Mouse (Mus musculus) right cerebral cortex, postnatal 14 days (tissue): Measurements from ENCODE around the gene Sap30.
"Not testable (repeated sequence)": the region's sequence is repeated elsewhere in the genome, so short reads cannot be mapped to it uniquely, and the experiment has no call there.

ENCODE experiments used
- DNase-seq: peaks from one replicate; pipeline ENCODE4 v3.0.0; 2022

The Sap30 gene

DNA sequence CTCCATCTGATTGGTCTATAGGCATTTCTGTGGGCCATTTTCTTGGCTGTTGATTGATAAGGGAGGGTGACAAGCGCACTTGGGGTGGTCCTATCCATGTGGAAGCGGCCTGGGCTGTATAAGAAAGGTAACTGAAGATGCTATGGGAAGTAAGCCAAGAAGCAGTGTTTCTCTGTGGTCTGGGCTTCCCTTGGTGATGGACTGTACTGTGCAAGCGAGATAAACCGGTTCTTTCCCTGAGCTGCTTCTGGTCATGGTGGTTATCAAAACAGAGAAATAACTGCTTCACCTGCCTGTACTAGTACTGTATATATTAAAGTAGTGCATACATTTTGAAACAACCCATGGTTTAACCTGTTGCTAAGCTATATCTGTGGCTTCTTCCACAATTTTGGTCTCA lies 4.2 kb upstream of the Sap30 start:
- DNase-seq: no peak

DNA sequence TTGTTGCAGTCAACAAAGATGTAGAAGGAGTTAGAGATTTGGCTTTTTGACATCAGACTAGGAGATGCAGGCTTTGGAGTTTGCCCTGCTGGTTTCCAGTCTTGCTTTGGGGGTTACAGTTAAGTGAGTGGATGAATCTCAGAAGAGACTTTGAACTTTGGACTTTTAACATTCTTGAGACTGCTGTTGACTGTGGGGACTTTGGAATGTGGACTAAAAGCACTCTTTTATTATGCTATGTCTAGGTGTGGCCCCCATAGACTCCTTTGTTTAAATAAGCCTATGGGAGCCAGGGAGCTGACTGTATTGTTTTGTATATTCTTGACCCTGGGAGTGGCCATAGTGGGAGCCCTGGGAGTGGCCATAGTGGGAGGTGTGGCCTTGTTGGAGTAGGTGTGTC lies 2.2 kb upstream of the Sap30 start:
- no peak for DNase-seq

DNA sequence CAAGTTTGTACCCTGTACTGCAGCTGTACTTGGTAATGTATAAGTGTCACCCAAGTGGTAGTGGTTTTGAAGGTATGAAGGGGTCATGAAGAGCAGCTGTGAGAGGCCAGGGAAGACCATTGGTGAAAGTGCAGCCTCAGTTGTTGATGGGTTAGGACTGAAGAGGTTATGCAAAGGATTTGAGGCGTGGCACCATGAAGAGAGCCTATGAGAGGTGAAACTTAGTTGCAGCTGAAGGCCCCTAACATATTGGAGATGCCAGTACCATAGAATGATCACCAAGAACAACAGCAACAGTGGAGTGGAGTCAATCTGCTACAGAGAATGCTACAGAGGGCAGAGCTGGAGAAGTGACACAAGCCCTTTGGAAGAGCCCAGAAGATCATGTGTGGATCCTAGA lies 1.7 kb upstream of the Sap30 start:
- DNase-seq: no peak

DNA sequence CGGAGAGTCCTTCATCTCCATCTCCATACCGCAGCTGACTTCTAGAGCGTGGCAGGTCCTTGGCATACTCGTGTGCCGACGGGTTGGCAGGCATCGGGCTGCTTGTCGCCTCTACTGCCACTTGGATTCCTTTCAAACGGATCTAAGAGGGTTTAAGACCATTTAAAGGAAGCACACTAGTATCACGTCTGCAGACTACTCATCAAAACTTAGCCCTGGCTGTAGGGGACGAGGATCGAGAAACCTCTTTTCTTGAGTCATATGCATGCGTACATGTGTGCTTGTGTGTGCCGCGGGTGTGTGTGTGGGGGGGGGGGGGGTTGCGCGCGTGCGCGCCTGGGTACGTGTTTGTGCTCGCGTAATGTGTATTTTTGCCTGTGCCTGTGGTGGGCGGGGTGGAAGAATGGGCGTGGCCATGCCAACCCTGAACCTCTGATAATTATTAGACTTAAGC lies 679 bp upstream of the Sap30 start:
- peak; percentile 17 for DNase-seq

DNA sequence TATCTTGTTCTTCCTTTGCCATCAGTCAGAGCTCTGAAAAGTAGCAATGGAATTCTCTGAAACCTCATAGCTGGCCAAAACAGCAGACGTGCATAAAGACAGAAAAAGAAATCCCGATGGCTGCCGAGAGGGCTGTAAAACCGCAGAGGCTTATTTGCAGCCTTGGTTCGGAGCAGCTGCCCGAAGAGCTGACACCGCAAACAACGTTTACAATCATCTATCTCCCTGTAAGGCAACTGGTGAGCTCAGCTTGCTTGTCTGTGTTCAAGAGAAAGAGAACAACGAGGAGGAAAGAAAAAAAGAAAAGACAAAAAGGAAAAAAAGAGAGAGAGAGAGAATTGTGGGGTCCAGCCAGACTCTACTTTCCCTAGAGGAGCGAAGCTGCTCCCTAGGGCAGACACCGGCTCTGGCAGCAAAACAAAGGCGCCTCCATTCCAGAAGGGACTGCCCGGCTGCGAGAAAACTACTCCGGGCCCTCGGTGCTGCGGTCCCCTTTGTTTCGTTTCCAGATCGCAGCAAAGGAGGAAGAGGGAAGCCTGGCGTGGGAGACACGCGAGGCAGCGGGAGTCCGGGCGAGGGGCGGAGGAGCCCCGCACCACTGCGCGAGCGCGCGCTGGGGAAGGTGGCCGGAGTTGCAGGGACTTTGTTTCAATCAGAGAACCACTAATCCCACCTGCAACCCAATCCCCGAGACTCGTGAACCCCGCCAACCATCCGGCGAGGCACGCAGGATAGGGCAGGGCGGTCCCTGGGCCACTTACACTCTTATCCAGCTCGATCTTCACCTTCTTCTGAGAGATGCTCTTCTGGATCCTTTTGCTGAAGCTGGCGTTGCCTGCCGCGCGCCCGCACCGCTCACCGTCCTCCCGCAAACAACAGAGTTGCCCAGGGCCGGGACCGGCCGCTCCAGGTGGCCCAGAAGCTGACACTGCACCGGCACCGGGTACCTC lies 894 bp downstream of the Sap30 start:
- peak; percentile 49 for DNase-seq

DNA sequence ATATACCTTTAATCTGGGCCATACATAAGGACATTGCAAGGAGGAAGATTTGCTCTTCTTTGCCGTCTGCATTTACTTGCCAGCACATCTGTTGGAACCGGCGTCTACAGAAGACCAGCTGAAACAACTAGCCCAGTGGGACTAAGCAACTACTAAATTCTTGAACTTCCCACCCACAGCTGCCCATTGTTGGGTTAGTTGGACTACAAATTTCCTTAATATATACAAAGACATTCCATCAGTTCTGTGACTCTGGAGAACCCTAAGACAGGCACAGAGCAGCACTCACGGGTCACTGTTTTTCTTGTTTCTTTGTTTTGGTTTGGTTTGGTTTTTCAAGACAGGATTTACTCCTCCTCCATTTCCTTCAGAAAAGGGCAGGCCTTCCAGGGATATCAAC lies 7.1 kb downstream of the Sap30 start:
- no peak for DNase-seq

DNA sequence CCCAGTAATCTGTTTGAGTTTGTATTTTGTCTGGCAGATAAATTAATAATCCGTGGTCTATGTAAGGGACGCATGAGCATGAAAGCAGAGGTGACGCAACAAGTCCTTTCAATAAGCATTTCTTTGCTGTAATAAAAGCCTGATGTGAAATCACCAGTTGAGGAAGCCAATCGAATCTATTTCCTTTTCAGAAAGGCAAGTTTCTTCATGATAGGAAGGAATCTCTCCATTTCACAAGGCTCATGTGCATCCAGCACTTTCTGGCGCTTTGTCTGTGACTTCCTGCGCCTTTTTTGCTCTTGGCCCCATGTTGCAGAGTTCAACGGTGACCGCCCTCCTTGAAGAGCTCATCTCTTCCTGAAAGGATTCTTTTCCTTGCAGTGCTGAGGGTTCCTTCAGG lies 8.0 kb downstream of the Sap30 start:
- DNase-seq: no peak

DNA sequence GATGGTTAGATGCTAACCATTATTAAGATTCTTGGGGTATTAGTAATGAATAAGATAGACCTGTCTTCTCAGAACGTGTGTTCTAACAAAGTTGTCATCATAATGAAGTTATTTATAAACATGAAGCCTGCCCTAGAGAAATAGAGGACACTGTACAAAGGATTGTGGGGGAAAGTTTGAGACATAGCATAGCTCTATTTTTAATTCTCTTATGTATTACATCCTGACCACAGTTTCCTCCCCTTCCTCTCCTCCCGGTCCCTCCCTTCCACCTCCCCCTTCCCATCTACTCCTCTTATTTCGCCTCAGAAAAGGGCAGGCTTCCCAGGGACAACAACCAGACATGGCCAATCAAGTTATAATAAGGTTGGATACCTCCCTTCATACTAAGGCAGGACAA lies 9.3 kb downstream of the Sap30 start:
- no peak for DNase-seq

DNA sequence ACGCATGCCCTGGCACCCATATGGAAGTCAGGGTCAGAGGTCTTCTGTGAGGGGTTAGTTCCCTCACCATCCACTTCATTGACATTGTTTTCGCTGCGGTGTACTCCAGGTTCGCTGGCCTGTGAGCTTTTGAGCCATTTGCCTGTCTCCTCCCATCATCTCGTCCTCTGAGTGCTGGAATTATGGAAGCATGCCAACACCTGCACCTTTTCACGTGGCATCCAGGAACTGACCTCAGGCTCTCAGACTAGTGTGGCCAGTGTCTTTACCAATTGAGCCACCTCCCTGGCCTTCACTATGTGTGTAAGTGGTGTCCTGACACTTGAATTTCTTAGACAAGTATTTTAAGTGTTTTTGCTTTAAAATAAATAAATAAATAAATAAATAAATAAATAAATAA lies 13.9 kb downstream of the Sap30 start:
- DNase-seq: no peak

DNA sequence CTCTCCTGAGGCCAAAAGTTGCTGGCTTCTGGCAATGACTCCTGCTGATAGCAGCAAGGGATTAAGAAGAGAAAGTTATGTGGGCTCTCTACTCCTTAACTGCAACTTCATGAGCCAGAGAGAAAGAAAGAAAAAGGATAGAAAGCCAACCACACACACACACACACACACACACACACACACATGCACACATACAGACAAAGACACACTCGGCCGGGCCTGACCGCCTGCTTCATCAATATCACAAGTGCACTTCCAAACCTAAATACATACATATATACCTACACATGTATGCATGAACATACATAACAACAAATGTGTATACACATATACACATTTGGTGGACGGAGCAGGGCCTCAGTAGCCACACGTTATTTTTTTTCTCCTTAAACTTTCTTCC lies 16.8 kb downstream of the Sap30 start:
- no peak for DNase-seq

DNA sequence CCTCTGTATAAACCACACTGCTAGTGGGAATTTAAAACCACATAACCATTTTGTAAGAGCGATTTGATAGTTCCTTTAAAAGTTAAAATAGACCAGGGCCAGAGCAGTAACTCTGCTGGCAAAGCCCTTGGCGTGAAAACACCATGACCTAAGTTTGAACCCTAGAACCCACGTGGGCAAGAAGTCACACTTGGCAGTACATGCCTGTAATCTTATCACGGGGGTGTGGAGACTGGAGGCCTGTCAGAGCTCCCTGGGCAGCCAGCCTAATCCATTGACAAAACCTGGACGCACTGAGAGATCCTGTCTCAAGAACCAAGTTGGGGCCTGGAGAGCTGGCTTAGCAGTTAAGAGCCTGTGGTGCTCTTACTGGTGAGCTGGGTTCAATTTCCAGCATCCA lies 19.0 kb downstream of the Sap30 start:
- no peak for DNase-seq

DNA sequence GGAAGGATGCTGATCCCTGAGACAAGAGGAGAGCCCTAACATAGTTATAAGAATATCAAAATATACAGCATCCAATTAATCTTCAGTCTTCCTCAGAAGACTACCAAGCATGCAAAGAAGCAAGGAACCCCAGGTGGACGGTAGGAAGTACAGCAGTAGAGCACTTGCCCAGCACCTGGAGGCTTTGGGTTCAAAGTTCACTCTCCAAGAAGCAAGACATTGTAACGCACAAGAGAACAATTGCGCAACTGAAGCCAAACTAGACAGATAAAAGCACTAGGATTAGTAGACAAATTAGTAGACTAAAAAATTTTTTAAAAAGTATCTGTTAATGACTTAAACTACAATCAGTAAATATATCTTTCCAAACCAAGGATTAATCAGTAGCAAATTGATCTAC lies 23.9 kb downstream of the Sap30 start:
- DNase-seq: no peak

DNA sequence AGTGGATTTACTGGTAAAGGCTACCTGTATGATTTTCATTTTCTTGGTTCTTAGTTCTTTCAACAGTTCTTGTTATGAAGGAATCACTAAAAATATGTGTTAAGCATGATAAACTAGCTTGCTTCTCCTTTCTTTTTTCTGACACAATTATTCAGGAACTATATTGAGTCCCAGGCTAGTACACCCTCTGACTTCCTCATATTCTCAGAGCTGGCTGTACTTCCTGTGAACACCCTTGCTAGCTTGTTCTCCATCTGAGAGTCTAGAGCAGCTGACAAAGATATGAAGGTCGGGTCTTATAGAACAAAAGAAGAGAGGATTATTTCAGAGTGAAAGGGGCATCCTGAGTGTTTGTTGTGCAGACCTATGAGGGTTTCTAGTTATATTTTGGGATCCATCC lies 24.8 kb downstream of the Sap30 start:
- DNase-seq: no peak

DNA sequence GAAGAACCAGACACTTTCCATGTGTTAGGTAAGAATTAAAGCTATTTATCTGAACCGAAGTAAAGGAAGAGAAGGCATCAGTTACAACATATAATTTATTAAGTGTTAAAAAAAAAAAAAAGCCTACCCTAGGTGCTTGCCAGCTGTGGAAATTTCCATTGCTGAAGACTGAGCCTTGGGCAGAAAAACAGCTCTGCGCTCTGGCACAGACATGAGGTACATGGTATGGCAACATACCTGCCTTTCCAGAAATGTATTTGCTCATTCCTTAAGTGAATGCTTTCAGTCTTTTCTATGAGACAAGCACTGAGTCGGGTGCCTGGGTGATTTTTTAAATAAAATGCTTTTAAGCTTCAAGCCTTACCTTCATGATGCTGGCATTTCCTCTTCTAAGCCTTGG lies 29.7 kb downstream of the Sap30 start:
- no peak for DNase-seq

DNA sequence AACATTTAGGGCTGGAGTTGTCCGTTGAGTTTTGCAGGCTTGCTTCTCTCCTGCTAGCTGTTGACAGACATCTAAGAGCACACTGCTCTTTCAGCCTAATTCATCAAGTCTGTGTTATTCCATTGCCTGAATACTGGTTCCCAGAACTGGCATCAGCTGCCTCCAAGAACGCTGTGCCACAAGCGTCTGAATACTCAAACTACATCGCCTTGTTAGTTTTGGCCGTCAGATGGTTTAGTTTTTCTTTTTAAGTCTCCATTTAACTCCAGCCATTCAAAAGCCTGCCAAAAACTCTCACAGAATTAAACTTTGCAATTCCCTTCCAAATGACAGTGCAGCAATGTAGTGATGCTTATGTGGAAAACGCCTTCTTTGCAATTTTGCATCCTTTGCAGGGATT lies 30.5 kb downstream of the Sap30 start:
- no peak for DNase-seq

DNA sequence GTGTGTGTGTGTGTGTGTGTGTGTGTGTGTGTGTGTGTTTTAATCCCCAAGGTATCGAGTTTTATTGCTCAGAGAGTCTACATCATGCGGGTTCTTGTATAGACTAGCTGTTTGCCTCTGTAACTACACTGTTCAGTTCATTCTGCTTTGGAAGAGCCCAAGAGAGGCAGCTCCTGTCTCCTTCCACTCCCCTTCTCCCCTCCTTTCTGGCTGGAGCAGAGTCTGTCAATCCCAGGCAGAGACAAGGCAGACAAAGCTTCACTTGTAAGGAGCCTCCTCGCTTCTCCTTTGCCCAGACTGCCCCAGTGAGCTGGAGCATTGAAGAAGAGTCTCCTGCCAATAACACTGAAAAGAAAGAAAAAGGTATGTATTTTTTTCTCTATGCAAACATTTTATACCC lies 31.9 kb downstream of the Sap30 start, which contains the start of gene Scrg1:
Scrg1 (plus strand) TSS at position 159 of the 400 bp plus-strand sequence.
- no peak for DNase-seq

DNA sequence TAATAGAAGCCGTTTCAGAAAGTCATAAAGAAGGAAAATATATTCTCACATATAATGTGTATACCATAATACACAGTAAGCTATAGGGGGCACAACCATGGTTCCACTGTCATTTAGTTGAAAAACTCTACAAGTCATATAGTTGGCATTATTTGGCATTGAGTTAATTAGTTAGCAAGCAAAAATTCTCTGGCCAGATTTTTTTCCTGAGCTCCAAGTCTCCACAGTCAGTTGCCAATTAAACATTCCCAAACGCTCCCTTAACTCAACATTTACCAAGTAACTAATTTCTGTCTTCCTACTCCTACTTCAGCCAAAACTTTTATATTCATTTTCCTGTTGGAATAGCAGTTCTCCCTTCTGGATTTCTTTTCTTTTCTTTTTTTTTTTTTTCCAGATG lies 34.3 kb downstream of the Sap30 start:
- no peak for DNase-seq

DNA sequence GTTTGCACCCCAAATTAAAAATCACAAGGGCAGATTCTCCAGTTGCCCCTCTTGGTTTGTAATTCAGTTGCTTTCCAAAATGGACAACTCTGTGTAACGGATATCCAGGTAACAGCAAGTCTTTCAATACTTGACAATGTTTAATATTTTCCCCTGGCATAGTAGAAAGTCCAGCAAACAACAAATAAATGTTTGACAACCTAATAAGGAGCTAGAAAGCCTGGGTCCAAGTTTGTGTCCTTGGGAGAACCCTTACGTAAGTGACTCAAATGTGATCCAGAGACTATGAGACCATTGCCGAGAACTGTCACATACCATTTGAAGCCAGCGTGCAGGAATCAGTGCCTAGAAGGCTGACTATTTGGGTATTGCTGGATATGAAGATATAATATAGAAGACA lies 35.8 kb downstream of the Sap30 start:
- DNase-seq: no peak

DNA sequence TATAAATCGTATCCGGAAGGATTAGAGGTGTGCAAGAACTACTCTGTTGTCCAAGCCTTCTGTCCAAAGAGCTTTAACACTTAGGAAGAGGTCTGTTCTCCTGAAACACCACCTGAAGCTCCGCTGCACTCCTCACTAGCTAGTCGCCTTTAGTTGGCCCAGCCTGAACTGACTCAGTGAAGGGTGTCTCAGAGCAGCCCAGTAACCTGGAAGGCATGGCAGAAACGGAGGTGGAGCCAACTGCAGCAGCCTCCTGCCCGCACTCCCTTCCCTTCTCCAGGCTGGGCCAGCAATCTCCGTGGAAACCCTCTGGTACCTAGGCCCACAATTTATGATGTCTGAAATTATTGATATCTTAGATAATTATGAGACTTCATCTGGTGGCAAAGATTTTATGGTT lies 36.9 kb downstream of the Sap30 start:
- DNase-seq: no peak

DNA sequence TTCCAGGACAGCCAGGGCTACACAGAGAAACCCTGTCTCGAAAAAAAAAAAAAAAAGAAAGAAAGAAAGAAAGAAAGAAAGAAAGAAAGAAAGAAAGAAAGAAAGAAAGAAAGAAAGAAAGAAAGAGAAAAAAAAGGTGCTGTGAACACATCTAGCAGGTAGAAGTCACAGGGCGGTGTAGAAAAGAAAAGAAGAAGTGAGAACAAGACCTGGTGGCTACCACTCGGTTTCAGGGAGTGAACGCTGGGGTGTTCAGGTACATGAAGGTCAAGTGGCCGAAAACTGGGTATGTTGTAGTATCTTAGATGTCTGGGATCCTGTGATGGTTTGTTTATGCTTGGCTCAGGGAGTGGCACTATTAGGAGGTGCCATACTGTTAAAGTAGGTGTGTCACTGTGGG lies 41.8 kb downstream of the Sap30 start:
- DNase-seq: not testable (repeated sequence)

DNA sequence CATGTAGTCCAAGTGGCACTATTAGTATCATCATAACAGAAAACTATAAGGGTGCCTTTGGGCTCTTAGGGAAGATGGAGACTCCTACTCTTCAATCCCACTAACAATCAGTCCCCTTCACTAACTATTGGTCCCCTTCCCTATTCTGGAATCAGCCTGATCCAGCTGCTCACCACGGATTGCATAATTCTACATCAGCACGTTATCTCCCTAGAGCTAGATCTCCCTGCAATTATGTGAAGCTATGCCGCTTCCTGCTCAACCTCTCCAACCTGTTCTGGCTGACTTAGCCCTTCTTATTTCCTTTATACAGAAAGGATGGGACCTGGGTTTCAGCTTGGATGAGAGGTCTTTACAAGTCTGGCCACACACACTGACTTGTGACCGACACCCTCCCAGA lies 44.4 kb downstream of the Sap30 start:
- no peak for DNase-seq

DNA sequence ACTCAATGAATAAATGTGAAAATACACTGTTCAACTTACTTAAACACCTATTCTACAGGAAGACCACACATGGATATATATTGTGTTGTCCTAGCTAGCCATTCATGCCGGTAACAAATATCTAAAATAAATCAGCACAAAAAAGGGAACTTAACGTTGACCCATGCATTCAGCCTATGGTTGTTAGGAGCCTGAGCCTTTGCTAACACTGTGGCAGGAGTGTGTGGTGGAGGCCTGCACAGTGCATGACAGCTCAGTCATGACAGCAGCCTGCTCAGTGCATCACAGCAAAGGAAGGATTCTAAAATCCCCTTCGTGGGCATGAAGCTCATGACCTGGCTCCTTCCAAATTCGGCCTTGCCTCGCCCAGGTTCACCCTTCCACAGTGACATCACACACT lies 46.1 kb downstream of the Sap30 start:
- no peak for DNase-seq

DNA sequence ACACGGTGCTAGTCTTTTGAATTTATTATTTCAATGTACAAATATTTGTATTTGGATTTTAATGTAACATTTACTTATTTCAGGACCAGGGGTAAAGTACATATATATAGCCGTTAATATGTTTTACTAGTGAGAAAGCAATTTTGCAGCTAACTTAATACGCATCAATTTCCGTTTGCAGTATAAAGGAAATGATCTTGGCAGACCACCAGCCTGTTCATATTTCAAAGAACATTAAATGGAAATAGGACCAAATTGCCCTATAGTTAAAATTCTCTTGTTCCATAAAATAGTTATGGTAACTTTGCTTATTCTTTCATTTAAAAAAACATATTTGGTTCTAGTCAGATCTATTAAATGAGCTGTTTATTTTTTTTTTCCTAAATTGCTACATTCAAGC lies 46.5 kb downstream of the Sap30 start:
- DNase-seq: no peak

DNA sequence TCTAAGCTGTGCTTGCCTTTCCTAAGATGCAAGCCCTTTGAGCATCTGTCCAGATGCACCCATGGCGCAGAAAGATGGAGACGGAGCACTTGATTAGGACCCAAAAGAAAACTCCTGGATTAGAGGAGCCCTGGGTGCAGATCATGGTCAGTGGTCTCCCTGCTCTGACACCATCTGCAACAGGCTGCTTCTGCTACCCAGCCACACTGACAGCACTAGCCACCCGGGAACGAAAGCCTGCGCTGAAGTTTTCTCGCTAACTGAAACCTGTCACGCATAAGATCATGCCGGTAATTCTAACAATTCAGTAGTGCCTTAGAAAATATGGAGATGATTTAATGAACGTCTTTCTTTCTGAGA lies 51.2 kb downstream of the Sap30 start:
- DNase-seq: no peak
